Mouse (Mus musculus) lung, adult 2 months (tissue): Measurements from ENCODE around the gene Nras. TPM values are rescaled to one million over a fixed set of nuclear protein-coding genes. Genes with fewer than 3 reads are reported as not detected.
A peak's percentile ranks its signal among the peaks of the same experiment; 100 is the strongest.

Experiments
- DNase-seq: peaks from one replicate; pipeline ENCODE4 v3.0.0; 2022
- H3K4me1 ChIP-seq: fragments of 200-500 bp; 2 replicates; pipeline ENCODE4 v1.6.1; 2011; ENCODE audit warnings: low read length; ENCODE audit not compliant: control insufficient read depth, insufficient read depth
- H3K4me3 ChIP-seq: fragments of 200-500 bp; replicated peaks from 2 replicates; pipeline ENCODE3; 2011; ENCODE audit warnings: low read depth, mild to moderate bottlenecking, control low read depth, low read length; ENCODE audit errors: extremely low read depth
- CTCF ChIP-seq: fragments of 200-500 bp; IDR thresholded peaks from 2 replicates; pipeline ENCODE4 v1.5.1; 2011; ENCODE audit warnings: mild to moderate bottlenecking, low read length, control low read depth; ENCODE audit not compliant: insufficient read depth
- POLR2A ChIP-seq: fragments of 200-500 bp; IDR thresholded peaks from 2 replicates; pipeline ENCODE4 v1.6.1; 2011; ENCODE audit warnings: low read depth, mild to moderate bottlenecking, control low read depth, low read length, borderline replicate concordance; ENCODE audit errors: extremely low read depth
- WGBS: fragments of 180-500 bp; shearing (Covaris S2); methylation state at CpG from one replicate; pipeline ENCODE4 v1.1.7; 2018; 5-methylcytosine and 5-hydroxymethylcytosine counted together
- polyA plus RNA-seq: library from polyadenylated mRNA; depleted of rRNA; stranded (reverse); fragments of >200 nt; gene quantifications from 2 replicates; pipeline ENCODE4 v1.2.3, GENCODE M21; 2012

Gene Nras
- polyA plus RNA-seq, 1 experiment = 28.1 TPM

DNA sequence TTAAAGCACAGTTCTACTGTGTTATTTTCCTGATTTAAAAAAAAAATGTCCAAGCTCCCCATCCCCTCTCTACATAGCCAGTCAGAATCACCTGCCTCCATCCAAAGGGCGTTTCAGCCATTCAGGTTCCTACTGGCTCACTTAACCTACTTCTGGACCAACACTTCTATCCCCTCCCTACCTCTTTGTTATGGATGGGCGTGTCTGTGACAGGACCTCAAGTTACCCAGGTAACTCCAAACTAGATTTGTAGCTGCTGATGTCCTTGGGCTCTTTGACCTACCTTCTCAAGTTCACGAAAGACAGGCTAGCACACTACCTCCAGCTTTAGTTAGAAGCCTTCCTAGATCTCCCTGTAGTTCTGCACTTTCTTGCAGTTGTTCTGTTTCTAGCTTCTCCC lies 27.9 kb downstream of the Nras start:
- Histone ChIP-seq H3K4me3 (no peak overlapping the region), H3K4me1 (no peaks in the 10 kb centered on the region)
- DNase-seq = no peak
- no peak for TF ChIP-seq CTCF
- TF ChIP-seq POLR2A = no peak
- 77% methylated on average over 3 of the region's 3 CpGs for WGBS

DNA sequence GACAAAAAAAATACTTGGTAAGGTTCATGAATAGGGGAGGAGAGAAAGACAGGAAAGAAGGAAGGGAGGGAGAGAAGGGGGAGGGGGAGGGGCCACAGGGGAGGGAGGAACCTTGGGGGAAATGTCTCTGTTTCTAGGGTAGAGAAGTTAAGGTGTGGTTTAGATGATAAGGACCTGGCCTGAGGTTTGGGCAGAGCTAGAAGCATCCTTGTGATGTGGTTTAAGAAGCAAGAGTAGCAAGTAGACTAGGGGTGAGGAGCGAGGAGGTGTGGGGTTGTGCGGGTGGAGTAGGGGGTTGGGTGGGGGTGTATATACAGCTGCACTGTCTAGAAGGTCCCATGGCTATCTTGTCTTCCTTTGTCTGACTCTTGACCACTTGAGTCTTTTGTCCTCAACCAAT lies 33.7 kb downstream of the Nras start:
- H3K4me1 ChIP-seq = no peaks in the 10 kb centered on the region
- no peak for DNase-seq
- TF ChIP-seq POLR2A = no peak
- no peak for TF ChIP-seq CTCF
- no peak overlapping the region for H3K4me3 ChIP-seq
- 79% methylated on average over 2 of the region's 2 CpGs for WGBS

DNA sequence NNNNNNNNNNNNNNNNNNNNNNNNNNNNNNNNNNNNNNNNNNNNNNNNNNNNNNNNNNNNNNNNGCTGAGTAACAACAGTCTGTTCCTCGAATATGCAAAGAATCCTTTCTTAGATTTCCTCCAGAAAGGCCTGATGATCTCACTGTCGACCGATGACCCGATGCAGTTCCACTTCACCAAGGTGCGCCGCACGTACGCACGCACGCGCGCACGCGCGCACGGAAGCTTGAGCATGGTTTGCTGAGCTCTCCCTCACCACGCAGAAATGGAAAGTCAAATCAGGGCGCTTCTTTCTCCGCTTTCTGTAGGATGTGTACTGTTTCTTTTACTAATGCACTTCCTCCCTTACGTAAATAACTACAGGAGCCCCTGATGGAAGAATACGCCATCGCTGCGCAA lies 40.6 kb downstream of the Nras start:
- Histone ChIP-seq H3K4me1 (peaks cover 5% of the 10 kb centered on the region), H3K4me3 (no peak overlapping the region)
- WGBS = 79% methylated on average over 23 of the region's 23 CpGs
- no peak for DNase-seq
- no peak for TF ChIP-seq POLR2A
- no peak for TF ChIP-seq CTCF

DNA sequence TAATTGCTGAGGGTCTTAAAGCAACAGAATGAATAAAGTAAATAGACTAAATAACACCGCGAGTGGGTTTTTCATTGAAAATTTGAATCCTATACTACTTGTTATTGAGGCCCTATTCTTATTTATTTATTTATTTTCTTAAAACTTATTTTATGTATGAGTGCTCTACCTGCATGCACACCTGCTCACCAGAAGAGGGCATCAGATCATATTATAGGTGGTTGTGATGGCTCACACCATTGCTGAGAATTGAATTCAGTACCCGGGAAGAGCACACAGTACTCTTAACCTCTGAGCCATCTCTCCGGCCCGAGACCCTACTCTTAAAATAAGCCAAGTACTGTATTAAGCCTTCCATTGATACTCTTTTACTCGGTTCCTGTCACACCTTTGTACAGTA lies 41.6 kb downstream of the Nras start:
- TF ChIP-seq POLR2A (no peak), CTCF (no peak)
- 86% methylated on average over 6 of the region's 6 CpGs for WGBS
- H3K4me1 ChIP-seq = peaks cover 5% of the 10 kb centered on the region
- H3K4me3 ChIP-seq = no peak overlapping the region
- no peak for DNase-seq

DNA sequence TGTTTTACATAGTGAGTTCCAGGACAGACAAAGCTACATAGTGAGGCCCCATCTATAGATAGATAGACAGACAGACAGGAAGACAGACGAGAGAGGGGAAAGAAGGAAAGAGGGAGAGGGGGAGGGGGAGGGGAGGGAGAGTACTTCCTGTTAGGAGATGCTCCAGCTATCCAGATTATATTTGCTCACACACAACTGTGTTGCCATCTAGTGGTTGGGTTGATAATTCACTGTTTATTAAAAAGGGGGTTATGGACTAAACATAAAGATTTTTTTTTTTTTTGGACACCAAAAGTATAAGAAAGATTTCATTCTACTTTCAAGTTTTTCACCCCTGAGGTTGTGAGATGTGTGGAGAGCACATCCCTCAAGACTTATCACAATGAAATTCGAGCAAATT lies 42.6 kb downstream of the Nras start:
- WGBS = 30% methylated on average over 2 of the region's 2 CpGs
- Histone ChIP-seq H3K4me1 (peaks cover 5% of the 10 kb centered on the region), H3K4me3 (no peak overlapping the region)
- DNase-seq = no peak
- TF ChIP-seq POLR2A (no peak), CTCF (no peak)

DNA sequence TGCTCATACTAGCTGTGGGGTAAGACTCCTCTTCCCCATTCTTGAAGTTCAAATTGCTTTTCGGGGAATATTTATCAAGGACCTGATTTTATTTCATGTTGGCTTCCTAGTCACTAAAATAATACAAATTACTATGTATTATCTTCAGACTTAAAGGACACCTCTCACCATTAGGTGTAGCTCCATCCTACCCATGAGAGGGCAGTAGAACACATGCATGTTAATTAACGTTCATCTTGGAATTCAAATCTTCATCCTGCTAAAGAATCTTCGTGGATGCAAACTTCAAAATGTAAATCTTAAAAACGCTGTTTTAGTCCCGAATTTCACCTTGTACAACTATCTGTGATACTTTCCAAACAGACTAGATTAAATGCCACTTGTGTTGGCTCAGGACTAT lies 43.1 kb downstream of the Nras start:
- no peak for TF ChIP-seq POLR2A
- TF ChIP-seq CTCF = no peak
- no peak for DNase-seq
- H3K4me1 ChIP-seq = peaks cover 5% of the 10 kb centered on the region
- 46% methylated on average over 5 of the region's 5 CpGs for WGBS
- H3K4me3 ChIP-seq = no peak overlapping the region

DNA sequence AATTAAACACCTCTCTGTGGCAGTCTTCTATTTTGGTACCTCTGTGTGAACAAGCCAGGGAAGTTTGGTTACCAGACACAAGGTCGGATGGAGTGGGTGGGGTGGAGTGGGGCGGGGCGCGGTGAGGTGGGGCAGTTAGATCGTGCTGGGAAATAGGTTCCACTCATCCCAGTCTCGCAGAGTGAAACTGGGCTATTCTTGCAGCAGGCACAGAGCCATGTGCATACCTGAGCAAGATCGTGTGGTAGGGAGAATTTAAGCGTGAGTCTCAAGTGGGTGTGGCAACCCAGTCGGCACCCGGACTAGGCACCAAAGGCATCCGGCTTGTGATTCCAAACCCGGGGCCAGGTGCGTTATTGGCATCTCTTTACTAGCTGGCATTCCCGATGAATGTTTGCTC lies 43.8 kb downstream of the Nras start:
- TF ChIP-seq POLR2A = no peak
- DNase-seq = no peak
- H3K4me3 ChIP-seq = peak overlapping the region; percentile 85
- WGBS = under 1% methylated on average over 14 of the region's 14 CpGs
- H3K4me1 ChIP-seq = peaks cover 5% of the 10 kb centered on the region

DNA sequence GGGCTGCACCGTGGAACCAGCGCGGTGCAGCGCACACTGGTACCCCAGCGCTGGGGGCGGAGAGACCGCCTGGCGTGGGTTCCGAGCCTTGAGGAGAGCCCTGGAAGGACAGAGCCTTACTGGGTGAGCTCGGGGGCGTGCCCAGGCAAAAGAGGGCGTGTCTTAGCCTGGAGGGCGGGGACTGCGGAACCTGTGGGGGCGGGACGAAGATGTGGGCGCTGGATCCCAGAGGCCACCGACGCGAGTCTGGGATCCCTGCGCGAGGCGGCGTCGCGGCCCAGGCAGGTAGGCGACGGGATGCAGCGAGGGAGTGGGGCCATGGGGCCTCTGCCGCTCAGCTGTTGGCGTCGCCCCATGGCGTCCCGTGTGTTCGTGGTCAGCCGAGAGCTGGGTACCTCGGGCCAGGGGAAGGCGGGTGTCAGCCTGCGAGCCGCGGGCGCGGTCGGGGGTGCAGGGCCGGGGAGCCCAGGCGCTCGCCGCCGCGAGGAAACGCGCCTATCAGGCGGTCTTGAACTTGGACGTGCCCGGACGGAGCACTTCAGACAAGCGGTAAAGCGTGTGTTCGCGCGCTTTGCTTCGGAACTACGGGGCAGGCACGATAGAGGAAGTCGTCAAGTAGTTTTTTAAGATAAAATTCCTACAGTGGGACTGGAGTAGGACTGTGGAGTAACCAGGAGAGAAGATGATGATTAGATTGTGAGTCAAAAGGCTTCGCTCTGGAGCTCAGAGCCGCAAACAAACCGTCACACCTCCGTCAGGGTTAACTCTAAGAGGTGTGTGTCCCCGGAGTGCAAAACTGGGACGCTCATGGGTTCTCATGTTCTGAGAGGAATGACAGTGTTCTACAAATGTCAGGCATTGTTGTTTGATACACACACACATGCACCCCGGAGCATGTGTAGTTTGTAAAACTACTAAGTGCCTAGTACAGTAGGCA lies 44.6 kb downstream of the Nras start, which contains the start of gene Dennd2c:
TSS of gene Dennd2c (plus strand) at position 151 of the 937 bp plus-strand sequence.
- peaks cover 5% of the 10 kb centered on the region for H3K4me1 ChIP-seq
- TF ChIP-seq POLR2A (peak; percentile 64; the same call in 1 of the 2 replicates), CTCF (no peak)
- peak within 1 kb of the TSS; percentile 85 for H3K4me3 ChIP-seq
- WGBS = 1% methylated on average over 72 of the region's 72 CpGs
- DNase-seq = peak; percentile 99

DNA sequence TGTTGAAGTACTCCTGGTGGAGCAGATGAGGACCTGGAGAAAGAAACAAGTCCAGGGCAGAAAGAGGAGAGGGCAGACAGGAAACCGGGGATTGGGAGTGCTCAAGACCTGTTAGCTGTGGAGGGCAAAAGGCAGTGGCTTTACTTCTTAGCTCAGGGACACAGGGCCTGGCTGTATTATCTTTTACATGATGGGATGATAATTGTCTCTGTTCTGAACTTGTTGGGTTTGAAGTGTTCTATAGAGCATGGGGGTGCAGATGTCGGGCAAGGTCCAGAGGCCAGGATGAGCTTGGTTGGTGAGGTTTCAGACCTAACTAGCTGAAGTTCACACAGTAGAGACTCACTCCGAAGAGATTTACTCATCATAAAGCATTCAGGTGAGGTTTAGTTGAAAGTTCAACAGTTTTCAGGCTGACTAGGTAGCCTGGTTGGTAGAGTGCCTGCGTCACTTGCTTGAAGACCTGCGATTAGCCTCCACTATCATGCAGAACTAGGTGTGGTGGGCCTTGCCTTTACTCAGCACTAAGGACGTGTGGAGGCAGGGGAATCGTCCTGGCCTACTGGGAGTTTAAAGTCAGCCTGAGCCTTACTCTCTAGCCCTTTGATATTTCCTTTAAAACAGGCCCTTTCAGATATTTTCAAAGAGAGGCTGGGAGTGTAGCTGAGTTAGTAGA lies 49.6 kb downstream of the Nras start:
- no peak for TF ChIP-seq POLR2A
- no peak for TF ChIP-seq CTCF
- Histone ChIP-seq H3K4me1 (peaks cover 3% of the 10 kb centered on the region), H3K4me3 (no peak overlapping the region)
- 87% methylated on average over 7 of the region's 7 CpGs for WGBS
- no peak for DNase-seq
